Mouse (Mus musculus) testis, adult 2 months (tissue): ENCODE measurements around the gene Ttll12.

ENCODE experiments used
- CTCF ChIP-seq: fragments of 200-500 bp; IDR thresholded peaks from 2 replicates; pipeline ENCODE4 v1.5.1; 2012; ENCODE audit warnings: low read depth, mild to moderate bottlenecking, inconsistent platforms, low read length, moderate library complexity; ENCODE audit not compliant: control insufficient read depth, insufficient read depth, insufficient replicate concordance
- POLR2A ChIP-seq: fragments of 200-500 bp; IDR thresholded peaks from 2 replicates; pipeline ENCODE4 v1.6.1; 2012; ENCODE audit warnings: low read depth, mild to moderate bottlenecking, inconsistent platforms, low read length, moderate library complexity; ENCODE audit not compliant: control insufficient read depth

- no peak for TF ChIP-seq CTCF
- no peak for TF ChIP-seq POLR2A
These were observed 4.1 kb downstream of the Ttll12 start for GRCm38 (mm10) chr15:83590841-83591240.
